Mouse (Mus musculus) brain, embryonic 14.5 days (tissue): ENCODE results near the gene Olfr279. TPM values are rescaled to one million over a fixed set of nuclear protein-coding genes. Genes with fewer than 3 reads are reported as not detected.

Experiments
- DNase-seq: peaks from one replicate; pipeline ENCODE4 v3.0.0-alpha.2; 2011; ENCODE audit warnings: low read depth
- CTCF ChIP-seq: fragments of 200-500 bp; IDR thresholded peaks from 2 replicates; pipeline ENCODE4 v1.5.1; 2012; ENCODE audit warnings: inconsistent platforms, mild to moderate bottlenecking, moderate library complexity, borderline replicate concordance; ENCODE audit not compliant: insufficient read depth, insufficient read length; ENCODE audit errors: extremely low read depth
- POLR2A ChIP-seq: fragments of 200-500 bp; IDR thresholded peaks from 2 replicates; pipeline ENCODE4 v1.6.1; 2012; ENCODE audit warnings: mild to moderate bottlenecking, inconsistent platforms, borderline replicate concordance; ENCODE audit not compliant: poor library complexity, insufficient read depth, insufficient read length, severe bottlenecking; ENCODE audit errors: extremely low read depth
- polyA plus RNA-seq: library from polyadenylated mRNA; depleted of rRNA; stranded (reverse); fragments of >200 nt; gene quantifications from 2 replicates; pipeline ENCODE4 v1.2.3, GENCODE M21; 2012; rRNA removed

The Olfr279 gene
- not detected in 2 replicates for polyA plus RNA-seq

DNA sequence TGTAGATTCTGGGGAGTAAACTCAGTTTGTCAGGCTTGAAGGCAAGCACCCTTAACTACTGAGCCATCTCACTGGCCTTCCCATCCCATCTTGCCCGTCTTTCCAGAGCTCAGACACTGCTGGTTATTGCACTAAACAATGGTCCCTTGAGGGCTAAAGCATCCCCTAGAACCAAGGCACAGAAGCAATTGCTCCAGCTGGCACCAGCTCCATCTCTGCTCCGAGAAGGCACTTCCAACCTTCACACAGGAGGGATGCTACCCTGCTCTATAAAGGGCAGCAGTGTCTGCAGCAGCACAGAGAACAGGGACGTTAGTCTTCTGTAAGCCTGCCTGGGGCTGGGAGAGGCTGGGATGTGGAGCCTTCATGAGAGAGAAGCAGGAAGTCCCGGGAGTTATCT lies at the start of gene Olfr279:
Gene Olfr279, plus strand, starts transcription at position 301 of the 400 bp plus-strand sequence.
- TF ChIP-seq CTCF, result no peak
- TF ChIP-seq POLR2A, result no peak
- DNase-seq, result no peak

DNA sequence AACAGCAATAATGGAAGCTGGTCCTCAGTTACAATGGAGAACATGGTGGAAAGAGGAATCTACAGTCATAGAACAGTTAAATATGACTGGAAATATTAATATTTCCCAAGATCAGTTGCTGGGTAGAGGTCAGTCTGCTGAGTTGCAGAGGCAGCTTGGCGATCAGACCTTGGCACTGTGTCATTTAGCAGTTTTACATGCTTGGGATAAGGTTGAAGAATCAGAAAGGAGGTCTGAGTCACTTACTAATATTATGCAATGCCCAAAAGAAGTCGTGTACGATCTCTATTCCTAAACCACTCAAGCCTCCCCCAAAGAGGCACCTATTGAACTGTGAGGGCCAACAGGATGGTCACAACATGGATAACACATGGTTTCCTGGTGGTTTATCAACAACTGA lies 47.6 kb upstream of the Olfr279 start:
- no peak for DNase-seq
- no peak for TF ChIP-seq CTCF
- no peak for TF ChIP-seq POLR2A

- peak; percentile 60 for DNase-seq
Measured at GRCm38 (mm10) chr15:98448521-98448920, 43.7 kb upstream of the Olfr279 start.

DNA sequence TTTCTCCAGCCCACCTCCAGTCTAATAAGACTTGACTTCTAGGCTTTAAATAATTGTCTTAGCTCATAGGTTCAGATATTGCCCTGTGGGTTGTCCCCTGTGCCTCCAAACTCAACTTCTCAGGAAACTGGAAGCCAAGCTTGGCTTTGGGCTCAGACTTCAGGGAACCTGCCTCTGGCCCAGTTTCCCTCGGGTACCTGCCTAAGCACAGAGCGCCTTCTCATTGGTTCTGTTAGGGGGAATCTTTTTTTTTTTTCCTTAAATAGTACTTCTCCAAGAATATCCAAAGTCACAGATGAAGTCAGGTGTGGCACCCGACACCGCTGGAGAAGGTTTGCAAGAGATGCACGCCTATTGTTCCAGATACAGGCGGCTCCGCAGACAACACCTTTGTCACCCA lies 39.9 kb upstream of the Olfr279 start, which contains the start of gene Olfr281:
Gene Olfr281, plus strand, starts transcription at position 301 of the 400 bp plus-strand sequence.
- DNase-seq, result no peak
- TF ChIP-seq CTCF (no peak), POLR2A (no peak)

More at GRCm38 (mm10) chr15:98448521-98448920, 43.7 kb upstream of the Olfr279 start:
- no peak for TF ChIP-seq CTCF

DNA sequence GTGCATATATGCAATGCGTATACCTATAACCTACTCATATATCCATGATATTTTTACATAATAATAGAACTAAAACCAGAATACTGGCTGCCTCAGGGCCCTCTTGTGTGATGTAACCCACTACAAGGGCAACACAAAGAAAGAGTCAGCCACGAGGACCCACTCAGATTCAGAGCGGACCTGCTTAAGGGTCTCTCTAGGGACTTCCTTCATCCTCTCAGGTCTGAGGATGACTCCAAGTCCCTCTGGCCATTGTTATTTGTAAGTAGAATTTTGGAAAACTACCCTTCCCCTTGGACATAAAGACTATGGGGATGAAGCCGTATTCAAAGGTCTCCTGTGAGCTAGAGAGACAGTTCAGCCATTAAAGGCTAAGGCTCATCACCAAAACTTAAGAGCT lies 22.6 kb upstream of the Olfr279 start, which contains the start of gene OR5BS1P:
Gene OR5BS1P, plus strand, starts transcription at position 301 of the 400 bp plus-strand sequence.
- TF ChIP-seq CTCF (no peak), POLR2A (no peak)
- no peak for DNase-seq

GRCm38 (mm10) chr15:98471539-98471938 lies 20.7 kb upstream of the Olfr279 start:
- DNase-seq, result no peak
- TF ChIP-seq CTCF (no peak), POLR2A (no peak)

DNA sequence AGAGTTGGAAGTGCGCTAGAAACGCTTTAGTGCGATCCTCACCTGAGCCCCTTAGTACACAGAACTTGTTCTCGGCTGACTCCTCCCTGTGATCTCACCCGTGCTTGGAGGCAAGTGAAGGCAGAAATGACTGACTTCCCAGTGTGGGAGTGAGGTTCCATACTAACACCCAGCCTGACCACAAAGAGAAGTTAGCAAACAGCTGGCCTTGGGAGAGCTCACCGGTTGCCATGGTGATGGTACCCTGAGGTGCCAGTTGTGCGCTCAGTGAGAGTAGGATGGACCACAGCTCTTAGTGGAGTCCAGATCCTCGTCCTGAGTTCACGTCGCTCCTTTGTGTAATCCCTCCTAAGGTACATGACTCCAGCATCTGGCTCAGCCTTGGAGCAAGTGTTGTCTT lies 17.2 kb upstream of the Olfr279 start:
- DNase-seq, result no peak
- TF ChIP-seq POLR2A, result no peak
- TF ChIP-seq CTCF, result no peak

- DNase-seq, result no peak
- TF ChIP-seq POLR2A (no peak), CTCF (peak; percentile 49; the same call in 1 of the 2 replicates)
Measured at GRCm38 (mm10) chr15:98475382-98475781, 16.8 kb upstream of the Olfr279 start.

DNA sequence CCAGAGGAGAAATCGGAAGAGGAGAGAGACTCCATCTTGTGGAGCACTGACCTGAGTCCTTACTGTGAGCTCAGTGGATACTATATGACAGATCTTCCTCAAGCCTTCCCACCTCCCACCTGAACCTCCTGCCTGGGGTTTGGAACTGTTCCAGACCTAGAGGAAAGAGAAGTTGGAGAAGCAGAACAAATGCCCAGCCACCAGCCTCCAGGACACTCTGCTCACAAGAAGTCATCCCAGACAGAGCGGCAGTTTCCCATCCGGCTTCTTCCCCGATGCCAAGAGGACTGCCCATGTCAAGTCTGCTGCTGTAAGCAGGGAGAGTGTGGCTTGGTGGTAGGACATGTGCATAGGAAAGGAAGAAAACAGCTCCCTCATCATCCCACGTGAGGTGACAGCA lies 15.9 kb upstream of the Olfr279 start:
- no peak for DNase-seq
- no peak for TF ChIP-seq CTCF

GRCm38 (mm10) chr15:98479568-98480102 lies 12.6 kb upstream of the Olfr279 start:
- DNase-seq, result no peak
- TF ChIP-seq POLR2A (no peak), CTCF (no peak)

GRCm38 (mm10) chr15:98482701-98483100 lies 9.5 kb upstream of the Olfr279 start, which contains the start of gene Lalba:
TSS of gene Lalba (minus strand) at chr15:98482721.
- TF ChIP-seq POLR2A, result no peak
- no peak for TF ChIP-seq CTCF
- no peak for DNase-seq

DNA sequence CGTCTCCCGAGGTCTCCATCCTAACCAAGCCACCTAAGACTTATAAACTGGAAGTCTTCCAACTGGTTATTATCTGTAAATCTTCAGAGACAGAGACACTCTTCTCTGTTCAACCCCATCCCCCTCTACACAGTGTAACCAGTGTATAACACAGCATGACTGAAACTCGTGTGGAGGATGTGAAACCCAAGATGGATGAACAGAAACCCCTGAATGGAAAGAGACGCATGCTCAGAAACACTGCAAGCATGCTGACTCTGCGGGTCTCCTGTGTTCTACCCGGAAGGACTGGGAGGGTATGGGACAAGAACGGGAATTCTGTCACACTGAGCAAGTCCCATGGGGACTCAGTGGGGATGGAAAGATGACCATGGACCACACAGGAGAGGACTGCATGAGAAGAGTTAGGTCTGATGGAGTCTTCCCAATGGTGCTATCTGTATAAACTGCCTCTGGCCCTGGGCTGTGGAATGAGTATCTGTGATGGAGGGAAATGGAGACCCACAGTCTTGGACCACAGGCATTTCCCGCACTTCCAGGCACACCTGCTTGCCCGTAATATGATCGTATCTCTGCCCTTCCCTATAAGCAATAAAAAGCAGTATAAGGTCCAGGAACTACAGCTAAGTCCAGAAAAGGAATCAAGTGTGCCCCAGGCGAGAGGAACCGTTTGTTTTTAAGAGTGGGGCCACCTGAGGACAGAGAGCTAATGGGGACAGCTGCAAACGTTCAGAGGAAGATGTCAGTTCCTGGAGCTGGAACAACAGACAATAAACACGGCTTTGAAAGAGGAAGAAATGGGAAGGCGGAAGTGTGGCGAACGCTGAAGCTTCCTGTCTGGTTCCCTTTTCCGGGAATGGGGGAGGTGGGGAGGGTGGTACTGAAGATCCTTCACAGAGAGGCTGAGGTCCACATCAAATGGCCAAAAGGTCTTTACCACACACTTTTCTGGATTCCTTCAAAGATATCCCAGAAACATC lies 8.0 kb upstream of the Olfr279 start:
- TF ChIP-seq POLR2A (no peak), CTCF (no peak)
- no peak for DNase-seq

DNA sequence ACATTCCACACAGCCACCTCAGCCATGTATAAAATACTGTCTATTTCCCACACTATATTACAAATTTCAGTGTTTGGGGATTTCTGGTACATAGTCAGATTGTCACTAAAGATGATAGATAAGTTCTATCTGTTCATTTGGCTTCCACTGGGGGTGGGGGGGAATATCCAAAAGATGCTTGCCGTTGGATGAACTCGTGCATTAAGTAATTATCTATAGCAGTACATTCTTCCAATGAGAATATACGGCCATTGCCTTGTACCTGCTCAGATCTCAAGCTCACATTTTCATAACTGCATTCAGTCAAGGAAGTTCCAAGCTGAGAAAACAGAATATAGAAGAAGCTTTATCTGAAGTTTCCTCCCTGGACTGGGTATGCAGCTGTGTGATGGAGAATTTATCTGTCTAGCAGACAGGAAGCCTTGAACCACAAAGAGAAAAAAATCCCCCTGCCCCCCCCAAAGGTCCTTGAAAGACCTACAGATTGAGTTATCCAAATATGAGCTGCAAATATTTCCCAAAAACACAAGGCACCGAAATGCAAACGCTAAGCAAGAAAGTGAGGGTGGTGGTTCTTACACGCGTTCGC lies 5.7 kb upstream of the Olfr279 start:
- TF ChIP-seq CTCF (no peak), POLR2A (no peak)
- DNase-seq, result no peak
